Mouse (Mus musculus): ENCODE data around the gene Trim37.

- TF ChIP-seq MAFK (IDR thresholded peaks at IDR 0.05; ENCODE audit: insufficient read depth, low read depth, low read length): no peak
- no peak for TF ChIP-seq HCFC1 (IDR thresholded peaks at IDR 0.05; ENCODE audit: borderline replicate concordance, insufficient read depth, low read length)
- no peak for TF ChIP-seq ZNF384 (IDR thresholded peaks at IDR 0.05; ENCODE audit: low read depth, low read length)
Measured at GRCm38 (mm10) chr11:87241256-87241655, 114.4 kb downstream of the Trim37 start.

All from ES-E14 (cell line).